Mouse (Mus musculus): Measurements from ENCODE around the gene Usp7. TPM values are rescaled to one million over a fixed set of nuclear protein-coding genes. Genes with fewer than 3 reads are reported as not detected.

Usp7 gene
- polyA plus RNA-seq, 1 experiment from 2014 or later, result 22.4 TPM

- H3K27ac ChIP-seq (ENCODE audit: low read length), result no peak overlapping the region
- WGBS (ENCODE audit: insufficient replicate concordance), result 89% methylated on average over 9 of the region's 9 CpGs
Measured at GRCm38 (mm10) chr16:8711998-8712397, 80.1 kb downstream of the Usp7 start.

DNA sequence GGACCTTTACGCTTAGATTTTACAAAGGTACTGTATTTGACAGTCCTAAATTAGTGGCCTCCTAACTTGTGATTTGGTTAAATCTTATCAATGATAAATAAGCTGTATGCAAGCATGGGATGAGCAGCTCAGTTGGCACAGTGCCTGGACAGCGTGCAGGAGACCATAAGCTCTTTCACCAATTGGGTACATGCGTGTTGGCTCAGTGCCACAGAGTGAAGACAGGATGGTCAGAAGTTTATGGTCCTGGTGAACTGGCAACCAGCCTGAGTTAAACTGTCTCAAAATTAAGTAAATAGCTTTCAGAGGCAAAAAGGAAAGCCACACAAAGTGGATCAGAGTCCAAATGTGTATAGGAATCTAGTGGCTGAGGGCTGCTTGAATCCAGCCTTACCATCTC, 91.5 kb downstream of the Usp7 start:
- ATAC-seq (ENCODE audit: low read depth), result peak; percentile 72
- no peak overlapping the region for H3K4me2 ChIP-seq (ENCODE audit: low read depth, low read length)
- no peaks in the 10 kb centered on the region for H3K27me3 ChIP-seq (ENCODE audit: control insufficient read depth, insufficient read depth, low read depth, low read length)
- H3K9ac ChIP-seq (ENCODE audit: low read depth, low read length), result no peak overlapping the region
- WGBS (ENCODE audit: insufficient replicate concordance), result 88% methylated on average over 3 of the region's 3 CpGs
- H3K4me1 ChIP-seq (ENCODE audit: control insufficient read depth, low read depth, low read length), result peaks cover 2% of the 10 kb centered on the region
- H3K36me3 ChIP-seq (ENCODE audit: control insufficient read depth, insufficient read depth), result peaks cover 95% of the 10 kb centered on the region
- H3K4me3 ChIP-seq (ENCODE audit: low read depth, low read length), result no peak overlapping the region
- no peaks in the 10 kb centered on the region for H3K9me3 ChIP-seq (replicated peaks; ENCODE audit: control insufficient read depth, low read length)
- H3K27ac ChIP-seq (ENCODE audit: low read length), result peak overlapping the region; percentile 15

More at GRCm38 (mm10) chr16:8711998-8712397, 80.1 kb downstream of the Usp7 start:
- Histone ChIP-seq H3K4me2 (ENCODE audit: low read depth, low read length) (no peak overlapping the region), H3K36me3 (ENCODE audit: control insufficient read depth, insufficient read depth) (peaks cover 94% of the 10 kb centered on the region), H3K27me3 (ENCODE audit: control insufficient read depth, insufficient read depth, low read depth, low read length) (no peaks in the 10 kb centered on the region), H3K9ac (ENCODE audit: low read depth, low read length) (no peak overlapping the region), H3K4me3 (ENCODE audit: low read depth, low read length) (no peak overlapping the region), H3K4me1 (ENCODE audit: control insufficient read depth, low read depth, low read length) (0 out of 2 replicates have a peak, but pooled peaks cover 4% of the 10 kb centered on the region), H3K9me3 (replicated peaks; ENCODE audit: control insufficient read depth, low read length) (no peaks in the 10 kb centered on the region)
- ATAC-seq (ENCODE audit: low read depth), result no peak

GRCm38 (mm10) chr16:8699556-8699955, 92.6 kb downstream of the Usp7 start:
- 93% methylated on average over 8 of the region's 8 CpGs for WGBS (ENCODE audit: insufficient replicate concordance)
- Histone ChIP-seq H3K36me3 (ENCODE audit: control insufficient read depth, insufficient read depth) (peaks cover 96% of the 10 kb centered on the region), H3K27ac (ENCODE audit: low read length) (no peak overlapping the region), H3K4me1 (ENCODE audit: control insufficient read depth, low read depth, low read length) (peaks cover 2% of the 10 kb centered on the region), H3K9ac (ENCODE audit: low read depth, low read length) (no peak overlapping the region), H3K4me2 (ENCODE audit: low read depth, low read length) (no peak overlapping the region), H3K4me3 (ENCODE audit: low read depth, low read length) (no peak overlapping the region), H3K27me3 (ENCODE audit: control insufficient read depth, insufficient read depth, low read depth, low read length) (no peaks in the 10 kb centered on the region), H3K9me3 (replicated peaks; ENCODE audit: control insufficient read depth, low read length) (no peaks in the 10 kb centered on the region)
- ATAC-seq (ENCODE audit: low read depth), result no peak

- Histone ChIP-seq H3K4me1 (ENCODE audit: control insufficient read depth, low read depth, low read length) (peaks cover 33% of the 10 kb centered on the region), H3K27me3 (ENCODE audit: control insufficient read depth, insufficient read depth, low read depth, low read length) (no peaks in the 10 kb centered on the region), H3K36me3 (ENCODE audit: control insufficient read depth, insufficient read depth) (peaks cover 78% of the 10 kb centered on the region), H3K4me2 (ENCODE audit: low read depth, low read length) (no peak overlapping the region), H3K27ac (ENCODE audit: low read length) (peak overlapping the region; percentile 73), H3K9ac (ENCODE audit: low read depth, low read length) (no peak overlapping the region), H3K9me3 (replicated peaks; ENCODE audit: control insufficient read depth, low read length) (no peaks in the 10 kb centered on the region), H3K4me3 (ENCODE audit: low read depth, low read length) (no peak overlapping the region)
- 89% methylated on average over 7 of the region's 7 CpGs for WGBS (ENCODE audit: insufficient replicate concordance)
- ATAC-seq (ENCODE audit: low read depth), result no peak
Measured at GRCm38 (mm10) chr16:8691206-8691605, 100.9 kb downstream of the Usp7 start.

GRCm38 (mm10) chr16:8689979-8690656, 102.0 kb downstream of the Usp7 start:
- H3K4me2 ChIP-seq (ENCODE audit: low read depth, low read length), result no peak overlapping the region
- no peaks in the 10 kb centered on the region for H3K27me3 ChIP-seq (ENCODE audit: control insufficient read depth, insufficient read depth, low read depth, low read length)
- peaks cover 43% of the 10 kb centered on the region for H3K4me1 ChIP-seq (ENCODE audit: control insufficient read depth, low read depth, low read length)
- 93% methylated on average over 11 of the region's 11 CpGs for WGBS (ENCODE audit: insufficient replicate concordance)
- no peaks in the 10 kb centered on the region for H3K9me3 ChIP-seq (replicated peaks; ENCODE audit: control insufficient read depth, low read length)
- no peak overlapping the region for H3K9ac ChIP-seq (ENCODE audit: low read depth, low read length)
- H3K4me3 ChIP-seq (ENCODE audit: low read depth, low read length), result no peak overlapping the region
- peak overlapping the region; percentile 47 for H3K27ac ChIP-seq (ENCODE audit: low read length)
- H3K36me3 ChIP-seq (ENCODE audit: control insufficient read depth, insufficient read depth), result peaks cover 69% of the 10 kb centered on the region
- ATAC-seq (ENCODE audit: low read depth), result no peak

- Histone ChIP-seq H3K4me3 (ENCODE audit: low read depth, low read length) (no peak overlapping the region), H3K4me2 (ENCODE audit: low read depth, low read length) (peak overlapping the region; percentile 54), H3K27ac (ENCODE audit: low read length) (peak overlapping the region; percentile 93), H3K9me3 (replicated peaks; ENCODE audit: control insufficient read depth, low read length) (no peaks in the 10 kb centered on the region), H3K4me1 (ENCODE audit: control insufficient read depth, low read depth, low read length) (peaks cover 52% of the 10 kb centered on the region), H3K9ac (ENCODE audit: low read depth, low read length) (peak overlapping the region; percentile 63), H3K36me3 (ENCODE audit: control insufficient read depth, insufficient read depth) (peaks cover 52% of the 10 kb centered on the region), H3K27me3 (ENCODE audit: control insufficient read depth, insufficient read depth, low read depth, low read length) (no peaks in the 10 kb centered on the region)
- no peak for ATAC-seq (ENCODE audit: low read depth)
Measured at GRCm38 (mm10) chr16:8687559-8688112, 104.5 kb downstream of the Usp7 start.

GRCm38 (mm10) chr16:8686871-8687535, 105.1 kb downstream of the Usp7 start:
- WGBS (ENCODE audit: insufficient replicate concordance), result 25% methylated on average over 11 of the region's 11 CpGs
- Histone ChIP-seq H3K36me3 (ENCODE audit: control insufficient read depth, insufficient read depth) (peaks cover 46% of the 10 kb centered on the region), H3K9ac (ENCODE audit: low read depth, low read length) (peak overlapping the region; percentile 80)

DNA sequence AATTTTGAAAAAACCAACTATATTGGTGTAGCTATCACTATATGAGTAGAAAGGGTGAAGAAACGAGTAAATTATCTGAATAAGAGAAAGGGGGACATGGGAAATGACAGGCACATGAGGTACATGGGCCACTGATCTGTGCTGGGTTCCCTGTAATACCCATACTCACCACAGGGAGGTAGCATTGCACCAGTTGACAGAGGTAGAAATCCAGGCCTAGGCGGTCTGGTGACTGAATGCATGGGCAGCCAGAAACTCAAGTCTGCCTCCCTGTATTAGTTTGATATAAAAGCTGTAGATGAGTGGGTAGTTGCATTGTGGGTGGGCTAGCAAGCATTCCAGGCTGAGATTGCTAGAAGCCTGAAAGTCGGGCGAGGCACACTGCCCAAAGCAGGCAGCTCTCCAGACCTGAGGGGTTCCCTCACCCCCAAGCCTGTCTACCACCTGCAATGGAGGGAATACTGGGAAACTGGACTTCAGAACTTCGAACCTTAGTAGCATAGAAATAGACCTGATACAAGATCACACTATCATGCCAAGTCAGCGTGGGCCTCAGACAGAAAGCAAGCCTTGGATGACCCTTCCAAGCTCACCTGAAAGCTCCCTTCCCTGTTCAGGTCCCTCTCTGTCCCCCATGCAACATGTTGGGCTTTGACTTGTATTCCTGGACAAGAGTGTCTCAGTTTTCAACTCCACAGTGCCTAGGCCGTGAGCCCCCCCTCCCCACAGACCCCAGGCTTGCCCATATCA, 105.8 kb downstream of the Usp7 start:
- ATAC-seq (ENCODE audit: low read depth), result peak; percentile 49
- peak overlapping the region; percentile 80 for H3K9ac ChIP-seq (ENCODE audit: low read depth, low read length)

More at GRCm38 (mm10) chr16:8686871-8687535, 105.1 kb downstream of the Usp7 start:
- Histone ChIP-seq H3K9me3 (replicated peaks; ENCODE audit: control insufficient read depth, low read length) (no peaks in the 10 kb centered on the region), H3K4me3 (ENCODE audit: low read depth, low read length) (peak overlapping the region; percentile 49), H3K27ac (ENCODE audit: low read length) (peak overlapping the region; percentile 96), H3K27me3 (ENCODE audit: control insufficient read depth, insufficient read depth, low read depth, low read length) (no peaks in the 10 kb centered on the region), H3K4me2 (ENCODE audit: low read depth, low read length) (peak overlapping the region; percentile 79), H3K4me1 (ENCODE audit: control insufficient read depth, low read depth, low read length) (peaks cover 52% of the 10 kb centered on the region)
- peak; percentile 99 for ATAC-seq (ENCODE audit: low read depth)

More for the DNA sequence above, 105.8 kb downstream of the Usp7 start:
- peak overlapping the region; percentile 79 for H3K4me2 ChIP-seq (ENCODE audit: low read depth, low read length)
- 15% methylated on average over 7 of the region's 7 CpGs for whole genome bisulfite sequencing (ENCODE audit: insufficient replicate concordance)
- peak overlapping the region; percentile 96 for H3K27ac ChIP-seq (ENCODE audit: low read length)
- H3K4me3 ChIP-seq (ENCODE audit: low read depth, low read length), result peak overlapping the region; percentile 49
- no peaks in the 10 kb centered on the region for H3K27me3 ChIP-seq (ENCODE audit: control insufficient read depth, insufficient read depth, low read depth, low read length)
- peaks cover 39% of the 10 kb centered on the region for H3K36me3 ChIP-seq (ENCODE audit: control insufficient read depth, insufficient read depth)
- H3K4me1 ChIP-seq (ENCODE audit: control insufficient read depth, low read depth, low read length), result peaks cover 52% of the 10 kb centered on the region
- H3K9me3 ChIP-seq (replicated peaks; ENCODE audit: control insufficient read depth, low read length), result no peaks in the 10 kb centered on the region
